Mouse (Mus musculus) liver, embryonic 14.5 days (tissue): Measurements from ENCODE around the gene Ngfr. TPM values are rescaled to one million over a fixed set of nuclear protein-coding genes. Genes with fewer than 3 reads are reported as not detected.

ENCODE experiments used
- ATAC-seq: fragments of 200-750 bp; cut with Nextera tagmentation; 2 replicates; pipeline ENCODE4 v1.8.0; 2017; ENCODE audit warnings: moderate number of reproducible peaks, mild to moderate bottlenecking, moderate library complexity; ENCODE audit not compliant: insufficient read depth
- DNase-seq, 3 experiments: peaks; one replicate each; pipeline ENCODE4 v3.0.0-alpha.2; 2012 to 2013; ENCODE audit warnings: low read depth in 3 of 3, low spot score in 3 of 3
- H3K27ac ChIP-seq: fragments of 300-500 bp; sonication (generic); 2 replicates; pipeline ENCODE4 v1.5.1; 2014; ENCODE audit warnings: moderate library complexity, mild to moderate bottlenecking, control low read depth, inconsistent platforms
- H3K27me3 ChIP-seq: fragments of 300-500 bp; sonication (generic); 2 replicates; pipeline ENCODE4 v1.6.1; 2014; ENCODE audit warnings: mild to moderate bottlenecking, low read length, moderate library complexity; ENCODE audit not compliant: control insufficient read depth, insufficient read depth
- H3K36me3 ChIP-seq: fragments of 300-500 bp; sonication (generic); replicated peaks from 2 replicates; pipeline ENCODE4 v1.6.1; 2014; ENCODE audit warnings: low read depth; ENCODE audit not compliant: control insufficient read depth, insufficient read depth
- H3K4me1 ChIP-seq, 2 experiments: fragments of 200-500 bp in 1 of 2; fragments of 300-500 bp in 1 of 2; sonication (generic) in 1 of 2; replicated peaks; 2 replicates each; pipeline ENCODE4 v1.6.1; 2012 to 2014; ENCODE audit warnings: antibody characterized with exemption in 1 of 2, inconsistent platforms in 1 of 2, low read length in 1 of 2; ENCODE audit not compliant: control insufficient read depth in 2 of 2, insufficient read depth in 2 of 2
- H3K4me2 ChIP-seq: fragments of 300-500 bp; sonication (generic); 2 replicates; pipeline ENCODE4 v1.6.1; 2014; ENCODE audit warnings: low read depth, mild to moderate bottlenecking, control low read depth, moderate library complexity
- H3K4me3 ChIP-seq, 2 experiments: fragments of 200-500 bp in 1 of 2; fragments of 300-500 bp in 1 of 2; sonication (generic) in 1 of 2; 2 replicates each; pipeline ENCODE4 v1.5.1; 2012 to 2014; ENCODE audit warnings: low read depth in 2 of 2, low read length in 2 of 2, mild to moderate bottlenecking in 2 of 2, control low read depth in 1 of 2, inconsistent platforms in 1 of 2, moderate library complexity in 1 of 2; ENCODE audit not compliant: insufficient read depth in 1 of 2
- H3K9ac ChIP-seq: fragments of 300-500 bp; sonication (generic); replicated peaks from 2 replicates; pipeline ENCODE4 v1.6.1; 2014; ENCODE audit warnings: mild to moderate bottlenecking, control low read depth, moderate library complexity
- H3K9me3 ChIP-seq: fragments of 300-500 bp; sonication (generic); 2 replicates; pipeline ENCODE4 v1.6.1; 2016; ENCODE audit warnings: low read length, mixed read lengths; ENCODE audit not compliant: control insufficient read depth
- CTCF ChIP-seq: IDR thresholded peaks from 2 replicates; pipeline ENCODE4 v1.5.1; 2016; ENCODE audit warnings: antibody characterized with exemption, low read depth, control low read depth
- EP300 ChIP-seq: IDR thresholded peaks from 2 replicates; pipeline ENCODE4 v1.6.1; 2016; ENCODE audit warnings: antibody characterized with exemption, low read depth
- WGBS: fragments of 180-500 bp; shearing (Covaris S2); extraction: QIAGEN DNeasy Blood & Tissue Kit; methylation state at CpG from one replicate; pipeline ENCODE4 v1.1.7; 2014; ENCODE audit not compliant: insufficient replicate concordance; 5-methylcytosine and 5-hydroxymethylcytosine counted together
- polyA plus RNA-seq, 2 experiments: library from polyadenylated mRNA; depleted of rRNA in 1 of 2; stranded (reverse) in 1 of 2; unstranded in 1 of 2; fragments of >200 nt; fragmentation: Nextera tagmentation in 1 of 2; extraction: Ambion mirVana in 1 of 2; gene quantifications; 2 replicates each; pipeline versions ENCODE4 v1.2.1 to v1.2.3; 2012 to 2014

Ngfr gene
- polyA plus RNA-seq, 2 experiments, result 1.2 to 2.1 TPM

- Histone ChIP-seq H3K27ac (no peak overlapping the region), H3K9me3 (no peaks in the 10 kb centered on the region), H3K36me3 (no peaks in the 10 kb centered on the region), H3K9ac (no peak overlapping the region), H3K4me2 (no peak overlapping the region), H3K4me3 (no peak overlapping the region), H3K4me1 (no peaks in the 10 kb centered on the region), H3K27me3 (no peaks in the 10 kb centered on the region; the same call in 1 of the 2 replicates)
- DNase-seq (no peak), ATAC-seq (no peak)
- WGBS, result 71% methylated on average over 6 of the region's 6 CpGs
- TF ChIP-seq CTCF (no peak), EP300 (no peak)
Observed at GRCm38 (mm10) chr11:95630558-95630957, 43.0 kb upstream of the Ngfr start.

GRCm38 (mm10) chr11:95622426-95622825 lies 34.9 kb upstream of the Ngfr start:
- DNase-seq, result no peak
- Histone ChIP-seq H3K4me3 (no peak overlapping the region), H3K27ac (no peak overlapping the region), H3K4me1 (no peaks in the 10 kb centered on the region), H3K27me3 (no peaks in the 10 kb centered on the region), H3K4me2 (no peak overlapping the region), H3K36me3 (no peaks in the 10 kb centered on the region), H3K9me3 (no peaks in the 10 kb centered on the region), H3K9ac (no peak overlapping the region)
- no peak for TF ChIP-seq EP300
- no peak for TF ChIP-seq CTCF
- 43% methylated on average over 8 of the region's 8 CpGs for WGBS
- no peak for ATAC-seq

- no peak for ATAC-seq
- WGBS, result 30% methylated on average over 9 of the region's 9 CpGs
- H3K9me3 ChIP-seq, result no peaks in the 10 kb centered on the region
- H3K36me3 ChIP-seq, result no peaks in the 10 kb centered on the region
- H3K9ac ChIP-seq, result no peak overlapping the region
- no peaks in the 10 kb centered on the region for H3K4me1 ChIP-seq
- DNase-seq, result no peak
- H3K27ac ChIP-seq, result no peak overlapping the region
- TF ChIP-seq CTCF (no peak), EP300 (no peak)
- no peak overlapping the region for H3K4me2 ChIP-seq
- H3K4me3 ChIP-seq, result no peak overlapping the region
- no peaks in the 10 kb centered on the region; the same call in 1 of the 2 replicates for H3K27me3 ChIP-seq
Observed at GRCm38 (mm10) chr11:95621541-95622130, 34.1 kb upstream of the Ngfr start.

- no peak overlapping the region for H3K27ac ChIP-seq
- H3K4me2 ChIP-seq, result no peak overlapping the region
- H3K36me3 ChIP-seq, result no peaks in the 10 kb centered on the region
- H3K4me1 ChIP-seq, result no peaks in the 10 kb centered on the region
- 33% methylated on average over 4 of the region's 4 CpGs for WGBS
- ATAC-seq, result no peak
- no peak for DNase-seq
- no peak overlapping the region for H3K4me3 ChIP-seq
- TF ChIP-seq CTCF, result no peak
- H3K9ac ChIP-seq, result no peak overlapping the region
- no peaks in the 10 kb centered on the region for H3K9me3 ChIP-seq
- no peaks in the 10 kb centered on the region; the same call in 1 of the 2 replicates for H3K27me3 ChIP-seq
Observed at GRCm38 (mm10) chr11:95621010-95621409, 33.5 kb upstream of the Ngfr start.

GRCm38 (mm10) chr11:95619886-95620444 lies 32.4 kb upstream of the Ngfr start:
- Histone ChIP-seq H3K4me3 (no peak overlapping the region), H3K27me3 (no peaks in the 10 kb centered on the region; the same call in 1 of the 2 replicates), H3K9ac (no peak overlapping the region), H3K36me3 (no peaks in the 10 kb centered on the region), H3K4me2 (no peak overlapping the region), H3K9me3 (no peaks in the 10 kb centered on the region), H3K27ac (no peak overlapping the region), H3K4me1 (no peaks in the 10 kb centered on the region)
- DNase-seq (no peak), ATAC-seq (no peak)
- WGBS, result 60% methylated on average over 5 of the region's 5 CpGs
- TF ChIP-seq CTCF, result no peak
- no peak for TF ChIP-seq EP300
